Mouse (Mus musculus) cerebellum, adult 9-10 months (tissue): ENCODE data around the gene Snu13.

Experiments
- DNase-seq: peaks from one replicate; pipeline ENCODE4 v3.0.0; 2022

Snu13 gene

DNA sequence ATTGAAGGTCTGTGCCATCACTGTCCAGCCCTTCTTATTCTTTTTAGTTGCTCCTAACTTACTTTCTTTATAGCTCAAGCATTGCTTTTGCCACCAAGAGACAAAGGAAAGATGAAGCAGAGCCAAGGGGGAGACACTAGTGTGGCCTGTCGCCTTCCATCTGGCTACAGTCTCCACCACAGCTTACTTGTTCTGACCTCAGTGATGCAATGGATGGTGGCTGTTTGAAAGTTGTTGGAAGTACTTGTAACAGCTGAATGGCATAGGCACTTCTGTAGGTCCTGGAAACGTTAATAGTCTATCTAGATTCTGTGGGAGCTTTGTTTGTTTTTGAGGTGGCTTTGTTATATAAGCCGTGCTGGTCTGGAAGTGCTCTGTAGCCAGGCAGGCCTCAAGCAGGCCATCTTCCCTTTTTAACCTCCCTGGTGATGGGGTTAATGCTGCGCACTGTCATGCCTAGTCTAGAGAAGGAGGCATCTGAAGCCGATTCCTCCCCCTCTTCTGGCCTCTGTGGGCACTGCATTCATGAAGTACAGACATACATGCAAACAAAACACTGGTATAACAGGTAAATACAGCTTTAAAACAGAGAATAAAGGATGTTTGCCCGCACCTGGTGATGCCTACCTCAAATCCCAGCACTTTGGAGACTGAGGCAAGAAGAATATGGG lies 23.3 kb downstream of the Snu13 start:
- no peak for DNase-seq

DNA sequence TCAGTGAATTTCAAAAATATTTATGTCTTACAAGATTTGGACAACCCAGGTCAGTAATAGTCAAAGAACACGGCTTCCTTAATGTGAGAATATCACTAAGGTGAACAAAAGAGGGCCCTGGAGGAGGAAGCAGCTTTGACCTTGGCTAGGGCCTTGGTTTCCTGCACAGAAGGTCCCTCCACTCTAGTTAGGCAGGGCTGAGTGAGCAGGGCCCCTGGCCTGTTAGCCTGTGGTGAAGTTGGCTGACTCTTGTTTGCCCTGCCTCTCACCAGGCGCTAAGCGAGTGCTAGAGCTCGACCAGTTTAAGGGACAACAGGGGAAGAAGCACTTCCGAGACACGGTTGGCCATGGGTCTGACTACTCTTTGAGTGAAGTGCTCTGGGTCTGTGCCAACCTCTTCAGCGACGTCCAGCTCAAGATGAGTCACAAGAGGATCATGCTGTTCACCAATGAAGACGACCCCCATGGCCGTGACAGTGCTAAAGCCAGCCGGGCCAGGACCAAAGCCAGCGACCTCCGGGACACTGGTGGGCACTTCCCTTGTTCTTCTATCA lies 24.8 kb downstream of the Snu13 start:
- no peak for DNase-seq

DNA sequence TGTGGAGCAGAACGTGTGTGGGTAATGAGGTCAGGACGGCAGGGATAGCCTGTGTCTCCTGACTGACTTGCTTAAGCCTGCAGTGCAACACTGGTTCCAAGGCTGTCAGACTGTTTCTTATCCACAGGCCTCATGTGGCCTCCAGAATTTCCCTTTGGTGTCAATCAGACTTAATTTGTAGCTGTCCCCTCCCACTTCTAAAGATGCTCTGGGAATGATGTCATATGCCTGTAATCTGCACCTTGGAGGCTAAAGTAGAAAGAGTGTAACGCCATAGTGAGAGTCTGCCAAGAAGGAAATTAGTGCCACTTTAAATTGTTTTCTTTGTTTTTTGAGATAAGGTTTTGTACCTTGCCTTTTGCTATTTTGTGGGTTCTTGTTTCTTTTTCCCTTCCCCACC lies 28.1 kb downstream of the Snu13 start:
- DNase-seq = no peak

DNA sequence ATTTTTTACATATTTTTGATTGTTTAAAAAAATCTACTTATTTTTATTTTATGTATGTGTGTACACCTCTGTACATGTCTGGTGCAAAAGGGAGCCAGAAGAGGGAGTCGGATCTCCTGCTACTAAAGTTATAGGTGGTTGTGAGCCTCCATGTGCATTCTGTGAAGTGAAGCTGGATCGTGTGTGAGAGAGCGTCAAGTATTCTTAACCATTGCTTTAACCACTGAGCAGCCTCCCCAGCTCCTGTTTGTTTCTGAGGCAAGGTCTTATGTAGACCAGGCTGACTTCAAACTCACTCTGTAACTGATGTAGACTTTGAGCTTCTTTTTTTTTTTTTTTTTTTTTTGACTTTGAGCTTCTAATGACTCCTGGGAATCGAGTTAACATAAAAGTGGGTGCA lies 29.9 kb downstream of the Snu13 start:
- no peak for DNase-seq

DNA sequence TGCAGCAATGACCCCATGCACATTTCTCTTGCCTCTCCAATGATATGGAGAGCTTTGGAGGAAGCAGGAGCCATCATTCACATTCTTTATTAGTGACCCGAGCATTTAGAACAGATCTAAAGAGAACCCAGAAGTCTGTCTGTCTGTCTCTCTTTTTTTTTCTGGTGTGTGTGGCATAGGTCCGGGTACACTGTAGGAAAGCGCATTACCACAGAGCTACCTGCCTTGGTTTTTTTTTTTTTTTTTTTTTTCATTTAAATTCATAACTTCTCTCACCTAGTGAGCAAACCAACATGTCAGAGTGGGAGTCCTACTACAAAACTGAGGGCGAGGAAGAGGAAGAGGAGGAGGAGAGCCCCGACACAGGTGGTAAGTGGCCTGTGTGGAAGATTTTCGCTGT lies 30.6 kb downstream of the Snu13 start:
- no peak for DNase-seq

DNA sequence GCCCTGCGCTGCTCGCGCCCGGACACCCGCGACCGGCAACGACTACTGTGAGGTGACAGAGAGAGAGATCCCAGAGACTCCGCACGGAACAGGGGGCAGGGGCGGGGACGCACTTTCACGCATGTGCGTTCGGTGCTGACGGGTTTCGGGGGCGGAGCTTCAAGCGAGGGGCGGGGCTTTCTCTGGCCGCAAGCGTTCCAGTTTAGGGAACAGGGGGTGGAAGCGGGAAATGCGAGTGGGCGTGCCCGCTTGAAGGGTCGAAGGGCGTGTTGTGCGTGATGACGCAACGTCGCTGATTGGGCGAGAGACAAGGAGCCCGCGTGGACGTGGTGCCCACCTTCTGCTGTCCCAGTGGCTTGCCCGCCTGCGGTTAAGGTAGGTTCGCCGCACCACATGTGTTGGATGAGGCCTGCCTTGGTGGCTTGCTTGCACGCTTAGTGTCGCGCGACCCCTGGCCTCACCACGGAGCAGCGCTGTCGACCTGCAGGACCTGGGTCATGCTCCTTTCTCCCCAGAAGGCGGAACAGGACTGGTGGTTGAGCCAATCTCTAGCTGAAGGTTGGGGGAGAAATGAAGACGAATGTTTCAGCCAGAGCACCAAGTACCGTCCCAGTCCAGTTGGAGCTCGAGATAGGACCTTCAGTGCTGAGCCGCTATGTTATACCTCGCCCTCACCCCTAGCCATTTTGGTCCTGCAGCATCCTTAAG lies 31.1 kb downstream of the Snu13 start:
- DNase-seq = peak; percentile 99

DNA sequence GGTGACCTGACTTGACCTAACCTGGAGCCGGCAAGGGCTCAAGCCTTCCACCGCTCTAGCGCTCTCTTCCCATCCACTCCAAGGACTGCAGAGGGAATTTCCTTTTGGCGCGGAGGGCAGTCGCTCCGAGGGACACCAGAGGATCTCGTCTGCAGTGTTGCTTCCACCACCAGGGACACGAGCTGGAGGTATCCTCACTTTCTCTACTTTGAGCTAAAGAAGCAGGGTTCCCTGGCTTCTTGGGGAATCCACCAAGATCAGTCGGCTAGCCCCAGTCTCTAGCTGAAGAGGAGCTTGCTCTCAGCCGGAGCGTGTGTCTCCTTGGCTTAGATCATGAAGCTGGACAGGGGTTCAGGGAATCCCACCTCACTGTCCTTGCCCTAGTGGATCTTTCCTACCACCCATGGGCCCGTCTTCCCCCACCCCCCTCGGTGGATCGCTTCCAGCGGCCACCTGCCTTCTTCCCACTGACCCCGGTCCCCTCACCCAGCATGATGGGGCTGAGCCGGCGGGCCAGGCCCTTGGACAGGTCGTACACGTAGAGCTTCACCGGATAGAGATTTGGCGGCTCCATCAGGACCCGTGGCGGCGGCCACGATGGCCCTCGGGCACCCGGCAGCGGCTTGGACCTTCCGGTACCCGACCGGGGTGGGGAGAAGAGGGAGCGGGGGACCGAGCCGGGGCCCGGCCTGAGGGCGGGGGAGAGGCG lies 31.9 kb downstream of the Snu13 start:
- peak; percentile 62 for DNase-seq

DNA sequence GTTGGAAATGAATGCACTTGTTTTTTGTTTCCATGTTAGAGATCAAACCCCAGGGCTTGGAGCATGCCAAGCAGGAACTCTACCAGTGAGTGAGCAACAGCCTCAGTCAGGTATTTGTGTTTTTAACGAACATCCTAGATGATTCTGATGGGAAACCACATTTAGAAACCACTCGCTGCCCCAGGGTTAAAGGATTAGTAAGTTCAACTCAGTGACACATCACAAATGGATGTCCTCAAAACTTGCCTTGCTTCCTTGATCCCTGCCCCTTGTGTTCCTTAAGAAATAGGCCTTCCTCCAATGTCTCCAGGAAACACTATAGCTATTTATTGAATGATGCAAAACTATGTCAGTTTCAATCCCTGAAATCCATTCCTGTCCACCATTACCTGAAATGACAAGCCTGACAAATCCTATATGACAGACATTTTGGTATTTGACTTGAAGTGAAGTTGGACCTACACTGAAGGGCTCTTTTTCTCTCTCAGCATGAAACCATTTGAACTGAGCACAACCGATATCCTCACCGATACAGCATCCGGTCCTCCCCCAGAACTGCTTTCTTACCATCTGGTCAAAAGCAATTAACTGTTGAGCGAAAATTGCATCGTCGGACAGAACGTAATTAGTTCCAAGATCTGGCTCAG lies 32.5 kb downstream of the Snu13 start:
- no peak for DNase-seq

DNA sequence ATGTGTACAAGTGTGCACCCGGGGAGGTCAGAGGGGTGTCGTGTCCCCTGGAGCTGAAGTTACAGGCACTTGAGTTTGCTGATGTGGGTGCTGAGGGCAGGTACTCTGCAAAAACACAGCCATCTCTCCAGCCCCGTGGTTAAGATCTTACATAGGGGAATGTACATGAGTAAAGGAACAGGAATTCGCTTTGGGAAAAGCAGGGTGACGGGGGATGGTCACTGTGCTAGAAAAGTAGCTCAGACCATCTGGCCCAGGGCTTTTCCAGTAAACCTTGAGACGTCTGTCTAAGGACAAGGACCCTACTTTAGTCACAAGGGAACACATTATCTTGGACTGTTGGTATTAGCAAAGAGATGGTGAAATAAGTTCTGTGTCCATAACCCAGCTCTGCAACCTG lies 35.5 kb downstream of the Snu13 start:
- DNase-seq = no peak

DNA sequence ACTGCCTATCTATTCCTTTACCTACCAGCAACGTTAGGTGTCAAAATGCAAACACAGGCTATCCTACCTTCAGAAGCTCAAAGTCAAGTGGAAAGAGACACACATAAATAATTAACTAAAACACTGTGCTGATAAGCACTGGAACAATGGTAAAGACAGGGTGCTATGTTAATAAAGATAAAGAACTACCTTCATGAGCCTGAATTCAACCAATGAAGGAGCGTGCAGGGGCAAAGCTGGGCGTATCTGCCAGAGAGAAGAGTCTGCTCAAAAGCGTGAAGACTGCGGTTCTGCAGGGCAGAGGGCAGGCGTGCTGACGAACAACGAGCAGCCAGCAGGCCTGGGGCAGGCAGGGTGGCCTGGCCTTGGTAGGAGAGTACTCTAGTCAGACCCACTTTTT lies 43.1 kb downstream of the Snu13 start:
- DNase-seq = no peak

DNA sequence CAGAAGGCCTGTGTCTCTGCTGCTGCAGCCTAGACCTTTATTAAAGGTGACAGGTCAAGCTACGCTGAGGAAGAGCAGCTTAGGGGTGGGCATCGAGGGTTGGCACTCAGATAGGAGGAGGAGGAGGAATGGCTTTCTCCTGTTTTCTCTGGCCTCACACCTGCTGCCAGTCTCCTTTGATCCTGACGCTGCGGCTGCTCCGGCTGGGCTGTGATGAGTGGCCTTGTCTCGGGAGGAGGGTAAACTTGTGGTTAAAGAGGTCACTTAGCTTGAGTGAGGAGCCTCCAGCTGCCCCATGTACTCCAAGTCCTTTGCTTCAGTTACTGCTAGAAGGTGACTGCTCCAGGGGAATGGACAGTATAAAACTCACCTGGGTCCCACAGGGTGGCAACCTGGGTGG lies 53.4 kb downstream of the Snu13 start:
- no peak for DNase-seq

DNA sequence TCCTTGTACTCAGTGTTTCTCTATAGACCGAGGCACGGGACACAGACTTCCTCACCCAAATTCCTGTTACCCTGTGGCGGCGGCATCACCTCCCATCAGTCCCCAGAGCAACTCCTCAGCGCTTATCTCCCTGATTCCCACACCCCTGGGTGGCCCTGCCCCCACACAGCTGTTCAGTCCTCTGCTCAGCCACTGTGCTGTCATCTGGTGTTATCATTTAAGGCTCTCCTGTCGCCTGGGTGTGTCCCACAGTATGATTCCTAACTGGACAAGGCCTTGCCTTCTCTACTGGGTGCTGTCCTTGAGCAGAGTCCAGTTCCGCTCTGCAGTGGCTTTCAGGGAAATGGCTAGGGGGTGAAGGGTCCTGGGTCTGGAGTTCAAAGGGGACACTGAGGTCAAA lies 56.8 kb downstream of the Snu13 start:
- DNase-seq = no peak
